Mouse (Mus musculus) frontal cortex, postnatal 10 days (tissue): ENCODE results near the gene Ccdc186.
"Not testable (repeated sequence)": the region's sequence is repeated elsewhere in the genome, so short reads cannot be mapped to it uniquely, and the experiment has no call there.

Experiments used
- DNase-seq, 2 experiments: peaks; one replicate each; pipeline ENCODE4 v3.0.0; 2022; ENCODE audit warnings: low spot score in 2 of 2, mixed read lengths in 1 of 2

Ccdc186 gene

GRCm38 (mm10) chr19:56756412-56756811 is 65.6 kb downstream of the Ccdc186 start:
- no peak for DNase-seq

- not testable (repeated sequence) for DNase-seq
Measured at GRCm38 (mm10) chr19:56754456-56754855, 67.5 kb downstream of the Ccdc186 start.

GRCm38 (mm10) chr19:56750709-56751108 is 71.3 kb downstream of the Ccdc186 start:
- DNase-seq = no peak

GRCm38 (mm10) chr19:56749343-56749742 is 72.6 kb downstream of the Ccdc186 start:
- no peak for DNase-seq

GRCm38 (mm10) chr19:56747878-56748277 is 74.1 kb downstream of the Ccdc186 start:
- no peak for DNase-seq

GRCm38 (mm10) chr19:56746618-56747017 is 75.4 kb downstream of the Ccdc186 start:
- DNase-seq = no peak

GRCm38 (mm10) chr19:56745528-56745927 is 76.5 kb downstream of the Ccdc186 start:
- DNase-seq = no peak

- no peak for DNase-seq
Measured at GRCm38 (mm10) chr19:56745061-56745460, 76.9 kb downstream of the Ccdc186 start.
